Mouse (Mus musculus): ENCODE results near the gene Hoxd4. TPM values are rescaled to one million over a fixed set of nuclear protein-coding genes. Genes with fewer than 3 reads are reported as not detected.
A peak's percentile ranks its signal among the peaks of the same experiment; 100 is the strongest.

Gene Hoxd4
- polyA plus RNA-seq, 1 experiment: 6.7 TPM

DNA sequence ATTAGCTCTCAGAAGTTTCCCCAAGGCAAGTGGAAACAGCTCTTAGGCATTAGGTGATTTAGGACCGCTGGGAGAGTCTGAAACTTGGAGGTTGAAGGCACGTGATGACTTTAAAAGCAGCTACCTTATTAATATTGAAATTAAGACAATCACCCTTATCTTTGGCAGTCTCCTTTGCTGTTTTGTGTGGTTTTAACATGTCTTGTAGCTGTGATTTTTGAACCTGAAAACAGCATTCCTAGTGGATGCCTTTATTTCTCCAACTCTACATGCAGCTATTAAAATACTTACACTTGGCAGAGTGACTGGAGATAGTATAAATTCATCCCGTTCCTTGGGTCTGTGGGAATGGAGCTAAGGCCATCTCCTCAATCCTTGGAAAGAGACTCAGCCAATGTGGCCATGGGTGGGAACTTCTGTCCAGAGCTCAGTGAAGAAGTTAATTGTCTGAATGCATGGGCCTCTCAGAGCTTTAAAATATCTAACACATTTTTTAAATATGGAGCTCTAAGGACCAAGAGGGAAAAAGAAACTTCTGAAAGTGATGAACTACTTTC, 41.0 kb upstream of the Hoxd4 start:
- TF ChIP-seq POLR2A (IDR thresholded peaks at IDR 0.05; ENCODE audit: low read depth, low read length): no peak
- TF ChIP-seq CTCF (IDR thresholded peaks at IDR 0.05; ENCODE audit: borderline replicate concordance, insufficient read depth, low read length): no peak
- Histone ChIP-seq H3K4me3 (ENCODE audit: insufficient read depth, low read length) (peak overlapping the region; percentile 9), H3K27ac (ENCODE audit: insufficient read depth, low read length) (no peak overlapping the region), H3K4me1 (ENCODE audit: control insufficient read depth, insufficient read depth, low read length) (no peaks in the 10 kb centered on the region)

GRCm38 (mm10) chr2:74671847-74672246, 39.9 kb upstream of the Hoxd4 start:
- TF ChIP-seq CTCF (IDR thresholded peaks at IDR 0.05; ENCODE audit: borderline replicate concordance, insufficient read depth, low read length): no peak
- no peak for TF ChIP-seq POLR2A (IDR thresholded peaks at IDR 0.05; ENCODE audit: low read depth, low read length)
- H3K27ac ChIP-seq (ENCODE audit: insufficient read depth, low read length): no peak overlapping the region
- H3K4me1 ChIP-seq (ENCODE audit: control insufficient read depth, insufficient read depth, low read length): no peaks in the 10 kb centered on the region
- H3K4me3 ChIP-seq (ENCODE audit: insufficient read depth, low read length): no peak overlapping the region

GRCm38 (mm10) chr2:74672481-74673362, 39.0 kb upstream of the Hoxd4 start:
- peak; percentile 91 for TF ChIP-seq CTCF (IDR thresholded peaks at IDR 0.05; ENCODE audit: borderline replicate concordance, insufficient read depth, low read length)
- TF ChIP-seq POLR2A (IDR thresholded peaks at IDR 0.05; ENCODE audit: low read depth, low read length): no peak
- no peaks in the 10 kb centered on the region for H3K4me1 ChIP-seq (ENCODE audit: control insufficient read depth, insufficient read depth, low read length)
- 0 out of 2 replicates have a peak overlapping the region, but pooled peaks have one; percentile 4 for H3K27ac ChIP-seq (ENCODE audit: insufficient read depth, low read length)
- peak overlapping the region; percentile 18; the same call in 1 of the 2 replicates for H3K4me3 ChIP-seq (ENCODE audit: insufficient read depth, low read length)

- TF ChIP-seq POLR2A (IDR thresholded peaks at IDR 0.05; ENCODE audit: low read depth, low read length) (no peak), CTCF (IDR thresholded peaks at IDR 0.05; ENCODE audit: borderline replicate concordance, insufficient read depth, low read length) (no peak)
- Histone ChIP-seq H3K4me3 (ENCODE audit: insufficient read depth, low read length) (no peak overlapping the region), H3K4me1 (ENCODE audit: control insufficient read depth, insufficient read depth, low read length) (no peaks in the 10 kb centered on the region), H3K27ac (ENCODE audit: insufficient read depth, low read length) (no peak overlapping the region)
Observed at GRCm38 (mm10) chr2:74673835-74674425, 37.8 kb upstream of the Hoxd4 start.

- no peak within 1 kb of the TSS for H3K27ac ChIP-seq (ENCODE audit: insufficient read depth, low read length)
- no peak for TF ChIP-seq POLR2A (IDR thresholded peaks at IDR 0.05; ENCODE audit: low read depth, low read length)
- no peak for TF ChIP-seq CTCF (IDR thresholded peaks at IDR 0.05; ENCODE audit: borderline replicate concordance, insufficient read depth, low read length)
- H3K4me3 ChIP-seq (ENCODE audit: insufficient read depth, low read length): no peak within 1 kb of the TSS
- H3K4me1 ChIP-seq (ENCODE audit: control insufficient read depth, insufficient read depth, low read length): no peaks in the 10 kb centered on the region
Observed at GRCm38 (mm10) chr2:74674881-74675665, 36.7 kb upstream of the Hoxd4 start, which contains the start of gene Hoxd12. Gene Hoxd12 (plus strand): TSS chr2:74675013.

GRCm38 (mm10) chr2:74675666-74676282, 36.0 kb upstream of the Hoxd4 start:
- H3K4me3 ChIP-seq (ENCODE audit: insufficient read depth, low read length): no peak overlapping the region
- no peak overlapping the region for H3K27ac ChIP-seq (ENCODE audit: insufficient read depth, low read length)

GRCm38 (mm10) chr2:74676376-74677052, 35.2 kb upstream of the Hoxd4 start:
- Histone ChIP-seq H3K27ac (ENCODE audit: insufficient read depth, low read length) (no peak overlapping the region), H3K4me1 (ENCODE audit: control insufficient read depth, insufficient read depth, low read length) (no peaks in the 10 kb centered on the region)
- no peak for TF ChIP-seq CTCF (IDR thresholded peaks at IDR 0.05; ENCODE audit: borderline replicate concordance, insufficient read depth, low read length)
- no peak for TF ChIP-seq POLR2A (IDR thresholded peaks at IDR 0.05; ENCODE audit: low read depth, low read length)

More at GRCm38 (mm10) chr2:74675666-74676282, 36.0 kb upstream of the Hoxd4 start:
- no peak for TF ChIP-seq POLR2A (IDR thresholded peaks at IDR 0.05; ENCODE audit: low read depth, low read length)
- no peak for TF ChIP-seq CTCF (IDR thresholded peaks at IDR 0.05; ENCODE audit: borderline replicate concordance, insufficient read depth, low read length)
- no peaks in the 10 kb centered on the region for H3K4me1 ChIP-seq (ENCODE audit: control insufficient read depth, insufficient read depth, low read length)

DNA sequence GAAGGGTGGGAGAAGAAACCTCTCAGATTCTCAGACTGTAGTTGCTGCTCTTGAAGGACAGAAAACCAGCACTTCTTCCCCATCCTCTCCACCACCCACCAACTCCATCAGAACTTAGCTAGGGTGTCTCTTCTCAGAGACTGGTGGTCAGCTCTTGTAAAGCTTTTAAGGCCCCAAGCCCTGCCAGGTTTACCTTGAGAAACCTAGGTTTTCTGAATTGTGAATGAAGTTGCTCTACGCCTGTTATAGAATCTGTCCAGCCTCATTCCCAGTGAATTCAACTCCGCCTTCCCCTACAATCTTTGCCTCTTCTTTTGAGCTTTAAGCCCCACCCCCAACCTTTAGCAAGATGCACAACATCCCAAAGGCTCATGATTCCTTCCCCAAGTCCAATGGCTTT, 34.6 kb upstream of the Hoxd4 start:
- Histone ChIP-seq H3K4me3 (ENCODE audit: insufficient read depth, low read length) (no peak overlapping the region), H3K27ac (ENCODE audit: insufficient read depth, low read length) (no peak overlapping the region)

More at GRCm38 (mm10) chr2:74676376-74677052, 35.2 kb upstream of the Hoxd4 start:
- H3K4me3 ChIP-seq (ENCODE audit: insufficient read depth, low read length): no peak overlapping the region

More for the DNA sequence above, 34.6 kb upstream of the Hoxd4 start:
- no peaks in the 10 kb centered on the region for H3K4me1 ChIP-seq (ENCODE audit: control insufficient read depth, insufficient read depth, low read length)
- TF ChIP-seq POLR2A (IDR thresholded peaks at IDR 0.05; ENCODE audit: low read depth, low read length) (no peak), CTCF (IDR thresholded peaks at IDR 0.05; ENCODE audit: borderline replicate concordance, insufficient read depth, low read length) (no peak)
